Mouse (Mus musculus) stomach, embryonic 14.5 days (tissue): ENCODE results near the gene Psme2b. TPM values are rescaled to one million over a fixed set of nuclear protein-coding genes. Genes with fewer than 3 reads are reported as not detected.
"Not testable (repeated sequence)": the region's sequence is repeated elsewhere in the genome, so short reads cannot be mapped to it uniquely, and the experiment has no call there.

Experiments
- ATAC-seq: fragments of 200-750 bp; cut with Nextera tagmentation; 2 replicates; pipeline ENCODE4 v1.8.0; 2017; ENCODE audit warnings: low read depth, moderate TSS enrichment; ENCODE audit not compliant: insufficient number of reproducible peaks, insufficient read depth, low FRiP score
- H3K27ac ChIP-seq: fragments of 300-500 bp; sonication (generic); 2 replicates; pipeline ENCODE4 v1.5.1; 2014; ENCODE audit warnings: mild to moderate bottlenecking, low read length, moderate library complexity, mixed read lengths
- H3K27me3 ChIP-seq: fragments of 300-500 bp; sonication (generic); 2 replicates; pipeline ENCODE4 v1.6.1; 2014; ENCODE audit warnings: low read length, control low read depth, mixed read lengths; ENCODE audit not compliant: control insufficient read depth, insufficient read depth
- H3K36me3 ChIP-seq: fragments of 300-500 bp; sonication (generic); 2 replicates; pipeline ENCODE4 v1.6.1; 2014; ENCODE audit warnings: mild to moderate bottlenecking, control low read depth, low read length, moderate library complexity, mixed read lengths; ENCODE audit not compliant: control insufficient read depth, insufficient read depth
- H3K4me1 ChIP-seq: fragments of 300-500 bp; sonication (generic); 2 replicates; pipeline ENCODE4 v1.6.1; 2014; ENCODE audit warnings: low read length, control low read depth, mixed read lengths; ENCODE audit not compliant: control insufficient read depth, insufficient read depth
- H3K4me2 ChIP-seq: fragments of 300-500 bp; sonication (generic); replicated peaks from 2 replicates; pipeline ENCODE4 v1.6.1; 2014; ENCODE audit warnings: low read depth, low read length, control low read depth
- H3K4me3 ChIP-seq: fragments of 300-500 bp; sonication (generic); 2 replicates; pipeline ENCODE4 v1.5.1; 2014; ENCODE audit warnings: low read depth, low read length, control low read depth
- H3K9ac ChIP-seq: fragments of 300-500 bp; sonication (generic); replicated peaks from 2 replicates; pipeline ENCODE4 v1.6.1; 2014; ENCODE audit warnings: low read depth, mild to moderate bottlenecking, control low read depth, low read length, moderate library complexity, mixed read lengths
- H3K9me3 ChIP-seq: fragments of 300-500 bp; sonication (generic); 2 replicates; pipeline ENCODE4 v1.6.1; 2016; ENCODE audit warnings: low read depth, low read length, control low read depth; ENCODE audit not compliant: control insufficient read depth
- WGBS: fragments of 180-500 bp; shearing (Covaris S2); extraction: QIAGEN DNeasy Blood & Tissue Kit; methylation state at CpG from one replicate; pipeline ENCODE4 v1.1.7; 2014; 5-methylcytosine and 5-hydroxymethylcytosine counted together
- polyA plus RNA-seq: library from polyadenylated mRNA; unstranded; fragments of >200 nt; fragmentation: Nextera tagmentation; extraction: Ambion mirVana; gene quantifications from 2 replicates; pipeline ENCODE4 v1.2.1, GENCODE M21; 2014

Psme2b gene
- polyA plus RNA-seq, 1 experiment from 2014 or later = 3.8 TPM

DNA sequence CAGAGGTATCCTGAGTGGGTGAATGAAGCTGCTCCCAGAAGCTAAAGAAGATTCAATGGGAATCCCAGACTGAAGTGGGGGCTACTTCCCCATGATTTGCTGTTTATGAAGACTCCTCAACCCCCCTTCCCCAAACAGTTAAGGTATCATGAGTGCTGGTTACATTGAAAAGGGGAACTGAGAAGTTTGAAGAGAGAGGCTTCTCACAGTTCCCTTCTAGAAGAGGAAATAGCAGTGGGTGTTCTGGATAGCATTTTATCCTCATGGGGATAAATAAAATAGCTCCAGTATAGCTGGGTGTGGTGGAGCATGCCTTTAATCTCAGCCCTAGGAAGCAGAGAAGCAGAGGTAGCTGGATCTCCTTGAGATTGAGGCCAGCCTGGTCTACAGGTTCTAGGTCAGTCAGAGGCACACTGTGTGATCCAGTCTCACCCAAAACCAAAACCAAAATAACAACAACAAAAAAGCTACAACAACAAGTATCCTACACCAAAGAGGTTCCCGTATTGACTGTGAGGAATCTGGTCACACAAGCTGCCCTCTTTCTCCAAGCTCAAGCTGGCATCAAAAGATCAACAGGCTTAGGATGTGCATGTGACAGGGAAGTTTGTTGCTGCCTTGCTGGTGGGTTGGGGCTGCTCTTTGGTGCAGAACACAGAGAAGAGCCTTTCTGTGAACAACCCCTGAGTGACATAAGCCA, 32.4 kb upstream of the Psme2b start, which contains the start of gene Olfr56:
TSS of gene Olfr56 (plus strand) at position 650 of the 700 bp plus-strand sequence.
- not testable (repeated sequence) for ATAC-seq, H3K4me3 ChIP-seq, H3K27me3 ChIP-seq, H3K4me1 ChIP-seq, H3K4me2 ChIP-seq, H3K9me3 ChIP-seq, H3K9ac ChIP-seq, H3K27ac ChIP-seq, H3K36me3 ChIP-seq
- no CpG with 5 or more reads among the region's 1 CpGs for WGBS

DNA sequence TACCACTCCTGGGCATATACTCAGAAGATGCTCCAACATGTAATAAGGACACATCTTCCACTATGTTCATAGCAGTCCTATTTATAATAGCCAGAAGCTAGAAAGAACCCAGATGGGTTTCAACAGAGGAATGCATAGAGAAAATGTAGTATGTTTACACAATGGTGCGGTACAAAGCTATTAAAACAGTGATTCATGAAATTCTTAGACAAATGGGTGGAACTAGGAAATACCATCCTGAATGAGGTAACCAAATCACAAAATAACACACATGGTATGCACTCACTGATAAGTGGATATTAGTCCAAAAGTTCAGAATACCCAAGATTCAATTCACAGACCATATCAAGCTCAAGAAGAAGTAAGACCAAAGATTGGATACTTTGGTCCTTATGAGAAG, 28.7 kb upstream of the Psme2b start:
- H3K27ac ChIP-seq, H3K36me3 ChIP-seq, H3K4me2 ChIP-seq, H3K4me1 ChIP-seq, H3K27me3 ChIP-seq, H3K9me3 ChIP-seq, H3K4me3 ChIP-seq, H3K9ac ChIP-seq, ATAC-seq: not testable (repeated sequence)
- no CpG with 5 or more reads among the region's 1 CpGs for WGBS

DNA sequence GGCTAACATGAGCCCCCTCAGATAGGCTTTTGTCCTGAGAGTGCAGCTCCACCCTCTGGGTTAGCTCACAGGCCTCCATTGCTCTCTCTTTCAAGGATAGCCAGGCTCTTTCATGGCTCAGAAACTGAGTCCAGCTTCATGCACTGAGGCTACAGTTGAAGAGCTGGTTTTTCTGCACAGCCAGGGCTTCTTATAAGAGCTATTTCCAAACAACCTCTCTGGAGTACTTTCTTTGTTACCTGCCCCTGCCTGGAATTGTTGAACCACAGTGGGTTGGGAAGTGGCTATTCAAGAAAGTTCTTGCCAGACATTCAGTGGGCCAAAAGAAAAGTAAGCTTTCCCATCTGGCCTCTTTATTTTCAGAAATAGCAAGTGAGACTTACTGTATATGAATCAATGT, 6.7 kb downstream of the Psme2b start:
- not testable (repeated sequence) for ATAC-seq, H3K36me3 ChIP-seq, H3K4me3 ChIP-seq, H3K27me3 ChIP-seq, H3K27ac ChIP-seq, H3K4me1 ChIP-seq, H3K9me3 ChIP-seq, H3K4me2 ChIP-seq, H3K9ac ChIP-seq

DNA sequence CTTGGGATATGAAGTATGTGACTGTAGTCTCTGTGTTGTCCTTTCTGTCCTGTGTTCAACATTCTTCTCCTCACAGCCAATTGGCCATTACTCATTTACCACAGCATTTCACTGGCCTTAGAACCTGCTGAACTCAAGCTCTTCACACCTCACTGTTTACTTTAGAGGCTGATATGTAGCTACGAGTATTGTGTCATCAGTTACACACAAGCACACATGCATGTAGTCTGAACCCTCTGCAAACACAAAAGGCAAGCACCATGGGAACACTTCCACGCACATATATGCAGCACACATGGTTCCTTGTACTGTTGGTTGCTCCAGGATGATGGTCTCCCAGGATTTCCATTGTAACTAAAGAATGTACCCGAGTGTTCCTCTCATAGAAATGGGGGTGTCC, 10.7 kb downstream of the Psme2b start:
- H3K36me3 ChIP-seq, H3K4me1 ChIP-seq, H3K4me2 ChIP-seq, H3K27ac ChIP-seq, H3K4me3 ChIP-seq, H3K9me3 ChIP-seq, H3K27me3 ChIP-seq, ATAC-seq, H3K9ac ChIP-seq: not testable (repeated sequence)
- WGBS = no CpG with 5 or more reads among the region's 3 CpGs

DNA sequence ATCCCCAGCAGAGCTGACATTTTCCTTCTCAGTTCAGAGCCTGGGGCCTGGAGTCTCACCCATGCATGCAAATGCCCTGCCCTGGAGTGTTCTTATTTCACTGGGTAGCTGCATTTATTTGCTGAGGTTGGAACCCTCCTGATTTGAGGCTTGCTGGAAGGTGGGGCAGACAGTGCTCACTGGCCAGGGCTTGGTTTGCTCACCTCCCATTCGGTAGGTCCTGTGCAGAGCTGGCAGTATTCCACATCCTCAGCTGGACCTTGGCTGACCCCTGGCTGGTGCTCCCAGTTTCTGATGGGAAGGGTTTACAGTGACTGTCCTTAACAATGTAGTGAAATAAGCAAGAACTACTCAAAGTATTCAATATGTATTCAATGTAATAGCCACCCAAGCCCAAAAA, 12.1 kb downstream of the Psme2b start:
- not testable (repeated sequence) for H3K4me3 ChIP-seq, ATAC-seq, H3K4me2 ChIP-seq

DNA sequence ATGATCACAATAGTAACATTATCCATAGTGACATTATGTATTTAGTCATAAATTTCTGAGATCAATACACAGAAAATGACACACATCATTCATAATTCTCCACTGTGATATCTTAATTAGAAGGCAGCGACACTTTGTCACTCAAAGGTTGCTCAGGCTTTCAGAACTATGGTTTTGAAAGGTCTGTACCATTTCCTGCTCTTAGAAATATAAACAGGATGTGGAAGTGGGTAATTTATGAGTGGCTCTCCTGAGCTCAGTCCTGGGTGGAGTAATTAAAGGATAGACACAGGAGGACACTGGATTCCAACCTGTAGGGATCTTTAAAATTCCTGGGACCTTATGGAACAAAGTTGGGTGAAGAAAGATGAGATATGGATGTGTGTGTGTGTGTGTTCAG, 12.6 kb downstream of the Psme2b start:
- not testable (repeated sequence) for H3K9me3 ChIP-seq, H3K4me1 ChIP-seq, H3K9ac ChIP-seq, H3K27me3 ChIP-seq, H3K36me3 ChIP-seq, H3K4me3 ChIP-seq, ATAC-seq, H3K4me2 ChIP-seq, H3K27ac ChIP-seq
- 64% methylated on average over 1 of the region's 1 CpGs for WGBS

More for the DNA sequence above, 12.1 kb downstream of the Psme2b start:
- H3K4me1 ChIP-seq, H3K27ac ChIP-seq, H3K9ac ChIP-seq, H3K9me3 ChIP-seq, H3K36me3 ChIP-seq, H3K27me3 ChIP-seq: not testable (repeated sequence)
- 50% methylated on average over 1 of the region's 1 CpGs for WGBS

- H3K4me3 ChIP-seq, H3K27ac ChIP-seq, H3K4me1 ChIP-seq, H3K9ac ChIP-seq, H3K27me3 ChIP-seq, H3K9me3 ChIP-seq, H3K36me3 ChIP-seq, H3K4me2 ChIP-seq, ATAC-seq: not testable (repeated sequence)
- 90% methylated on average over 1 of the region's 1 CpGs for WGBS
Measured at GRCm38 (mm10) chr11:48928068-48928467, 17.9 kb downstream of the Psme2b start.

DNA sequence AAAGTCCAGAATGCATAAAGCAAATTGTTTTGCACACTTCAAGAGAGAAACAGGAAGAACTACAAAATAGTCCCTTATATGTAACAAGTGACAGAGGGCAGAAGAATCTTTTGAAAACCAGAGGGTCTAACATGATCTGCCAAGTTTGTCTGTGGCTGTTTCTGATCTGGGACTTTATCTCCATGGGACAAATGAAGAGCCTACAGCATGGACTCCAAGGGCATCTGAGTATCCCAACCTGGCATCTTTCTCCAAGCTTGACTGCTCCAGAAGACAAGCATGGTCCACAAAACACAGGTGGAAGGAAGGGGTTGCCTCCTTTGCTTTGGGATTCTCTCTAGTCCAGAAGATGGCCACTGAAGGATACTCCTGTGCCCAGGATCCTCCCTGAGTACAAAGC, 19.6 kb downstream of the Psme2b start:
- not testable (repeated sequence) for H3K27me3 ChIP-seq, H3K4me3 ChIP-seq, ATAC-seq, H3K4me1 ChIP-seq, H3K9ac ChIP-seq, H3K9me3 ChIP-seq, H3K36me3 ChIP-seq, H3K27ac ChIP-seq, H3K4me2 ChIP-seq

GRCm38 (mm10) chr11:48923818-48924217, 22.2 kb downstream of the Psme2b start:
- H3K9ac ChIP-seq, H3K27ac ChIP-seq, H3K4me1 ChIP-seq, H3K4me2 ChIP-seq, H3K9me3 ChIP-seq, H3K4me3 ChIP-seq, H3K36me3 ChIP-seq, ATAC-seq, H3K27me3 ChIP-seq: not testable (repeated sequence)
- 70% methylated on average over 5 of the region's 5 CpGs for WGBS
